Mouse (Mus musculus) hindbrain, embryonic 13.5 days (tissue): ENCODE measurements at regions not wholly inside any gene's neighbourhood (a gene's known extent, or its start where the extent isn't known, plus 50 kb on each side); places are given as distances from the start of the nearest gene placed in this dataset.

Experiments
- ATAC-seq: fragments of 200-750 bp; cut with Nextera tagmentation; 2 replicates; pipeline ENCODE4 v1.8.0; 2017; ENCODE audit warnings: moderate TSS enrichment; ENCODE audit not compliant: low FRiP score
- H3K27ac ChIP-seq: fragments of 300-500 bp; sonication (generic); 2 replicates; pipeline ENCODE4 v1.5.1; 2015; ENCODE audit warnings: inconsistent platforms, mild to moderate bottlenecking, moderate library complexity
- H3K27me3 ChIP-seq: fragments of 300-500 bp; sonication (generic); 2 replicates; pipeline ENCODE4 v1.6.1; 2015; ENCODE audit warnings: mild to moderate bottlenecking, inconsistent platforms
- H3K36me3 ChIP-seq: fragments of 300-500 bp; sonication (generic); 2 replicates; pipeline ENCODE4 v1.6.1; 2015; ENCODE audit warnings: mild to moderate bottlenecking, inconsistent platforms
- H3K4me1 ChIP-seq: fragments of 300-500 bp; sonication (generic); replicated peaks from 2 replicates; pipeline ENCODE4 v1.6.1; 2015; ENCODE audit warnings: inconsistent platforms
- H3K4me2 ChIP-seq: fragments of 300-500 bp; sonication (generic); 2 replicates; pipeline ENCODE4 v1.6.1; 2015; ENCODE audit warnings: inconsistent platforms, mild to moderate bottlenecking, moderate library complexity
- H3K4me3 ChIP-seq: fragments of 300-500 bp; sonication (generic); 2 replicates; pipeline ENCODE4 v1.5.1; 2015; ENCODE audit warnings: mild to moderate bottlenecking, inconsistent platforms
- H3K9ac ChIP-seq: fragments of 300-500 bp; sonication (generic); 2 replicates; pipeline ENCODE4 v1.6.1; 2015; ENCODE audit warnings: mild to moderate bottlenecking, inconsistent platforms
- H3K9me3 ChIP-seq: fragments of 300-500 bp; sonication (generic); 2 replicates; pipeline ENCODE4 v1.6.1; 2016; ENCODE audit warnings: inconsistent platforms
- WGBS: fragments of 180-500 bp; shearing (Covaris S2); methylation state at CpG from one replicate; pipeline ENCODE4 v1.1.7; 2015; 5-methylcytosine and 5-hydroxymethylcytosine counted together

GRCm38 (mm10) chr16:26231110-26231509 lies 125.5 kb upstream of the P3h2 start:
- H3K36me3 ChIP-seq, result no peaks in the 10 kb centered on the region

GRCm38 (mm10) chr16:26211418-26211817 lies 105.8 kb upstream of the P3h2 start:
- Histone ChIP-seq H3K4me1 (no peaks in the 10 kb centered on the region), H3K4me2 (no peak overlapping the region), H3K27ac (no peak overlapping the region), H3K36me3 (no peaks in the 10 kb centered on the region), H3K9ac (no peak overlapping the region), H3K27me3 (no peaks in the 10 kb centered on the region), H3K9me3 (peaks cover 4% of the 10 kb centered on the region; the same call in 1 of the 2 replicates), H3K4me3 (no peak overlapping the region)
- ATAC-seq, result no peak
- WGBS, result 90% methylated on average over 3 of the region's 3 CpGs

More at GRCm38 (mm10) chr16:26231110-26231509, 125.5 kb upstream of the P3h2 start:
- Histone ChIP-seq H3K4me2 (no peak overlapping the region), H3K27ac (no peak overlapping the region), H3K4me1 (no peaks in the 10 kb centered on the region), H3K27me3 (no peaks in the 10 kb centered on the region), H3K4me3 (no peak overlapping the region), H3K9ac (no peak overlapping the region), H3K9me3 (no peaks in the 10 kb centered on the region)
- 91% methylated on average over 1 of the region's 1 CpGs for WGBS
- ATAC-seq, result no peak

GRCm38 (mm10) chr16:26199125-26199524 lies 93.5 kb upstream of the P3h2 start:
- Histone ChIP-seq H3K4me1 (no peaks in the 10 kb centered on the region), H3K4me2 (no peak overlapping the region), H3K4me3 (no peak overlapping the region), H3K36me3 (no peaks in the 10 kb centered on the region), H3K27me3 (no peaks in the 10 kb centered on the region), H3K9me3 (no peaks in the 10 kb centered on the region), H3K9ac (no peak overlapping the region), H3K27ac (no peak overlapping the region)
- WGBS, result 22% methylated on average over 4 of the region's 4 CpGs
- ATAC-seq, result no peak

- no peak for ATAC-seq
- H3K4me2 ChIP-seq, result no peak overlapping the region
- H3K4me3 ChIP-seq, result no peak overlapping the region
- H3K27ac ChIP-seq, result no peak overlapping the region
- no peaks in the 10 kb centered on the region for H3K9me3 ChIP-seq
- H3K4me1 ChIP-seq, result no peaks in the 10 kb centered on the region
- no peaks in the 10 kb centered on the region for H3K27me3 ChIP-seq
- H3K9ac ChIP-seq, result no peak overlapping the region
- H3K36me3 ChIP-seq, result no peaks in the 10 kb centered on the region
Measured at GRCm38 (mm10) chr16:26196345-26196744, 90.8 kb upstream of the P3h2 start.

- H3K27ac ChIP-seq, result no peak overlapping the region
- H3K27me3 ChIP-seq, result no peaks in the 10 kb centered on the region
- H3K9me3 ChIP-seq, result no peaks in the 10 kb centered on the region
- no peak for ATAC-seq
- WGBS, result 63% methylated on average over 8 of the region's 8 CpGs
- no peak overlapping the region for H3K4me2 ChIP-seq
- no peak overlapping the region for H3K9ac ChIP-seq
- H3K4me3 ChIP-seq, result no peak overlapping the region
- no peaks in the 10 kb centered on the region for H3K4me1 ChIP-seq
- H3K36me3 ChIP-seq, result no peaks in the 10 kb centered on the region
Measured at GRCm38 (mm10) chr16:26185288-26186281, 80.0 kb upstream of the P3h2 start.

- H3K9me3 ChIP-seq, result no peaks in the 10 kb centered on the region
- no peaks in the 10 kb centered on the region for H3K36me3 ChIP-seq
- no peaks in the 10 kb centered on the region for H3K27me3 ChIP-seq
- no peak overlapping the region for H3K9ac ChIP-seq
- H3K4me2 ChIP-seq, result no peak overlapping the region
- no peak overlapping the region for H3K4me3 ChIP-seq
- ATAC-seq, result no peak
- H3K27ac ChIP-seq, result no peak overlapping the region
- WGBS, result 67% methylated on average over 6 of the region's 6 CpGs
- no peaks in the 10 kb centered on the region for H3K4me1 ChIP-seq
Measured at GRCm38 (mm10) chr16:26184647-26185262, 79.2 kb upstream of the P3h2 start.

GRCm38 (mm10) chr16:26183530-26183929 lies 77.9 kb upstream of the P3h2 start:
- no peaks in the 10 kb centered on the region for H3K36me3 ChIP-seq
- H3K4me2 ChIP-seq, result no peak overlapping the region
- no peak overlapping the region for H3K27ac ChIP-seq
- H3K4me1 ChIP-seq, result no peaks in the 10 kb centered on the region
- no peak for ATAC-seq
- H3K27me3 ChIP-seq, result no peaks in the 10 kb centered on the region
- no peaks in the 10 kb centered on the region for H3K9me3 ChIP-seq
- H3K9ac ChIP-seq, result no peak overlapping the region
- H3K4me3 ChIP-seq, result no peak overlapping the region

- 92% methylated on average over 3 of the region's 3 CpGs for WGBS
- H3K36me3 ChIP-seq, result no peaks in the 10 kb centered on the region
- H3K4me2 ChIP-seq, result no peak overlapping the region
- no peak overlapping the region for H3K27ac ChIP-seq
- ATAC-seq, result no peak
- no peak overlapping the region for H3K4me3 ChIP-seq
- H3K9me3 ChIP-seq, result no peaks in the 10 kb centered on the region
- no peaks in the 10 kb centered on the region for H3K27me3 ChIP-seq
- no peak overlapping the region for H3K9ac ChIP-seq
- H3K4me1 ChIP-seq, result no peaks in the 10 kb centered on the region
Measured at GRCm38 (mm10) chr16:26181716-26182115, 76.1 kb upstream of the P3h2 start.

GRCm38 (mm10) chr16:26171441-26171840 lies 65.9 kb upstream of the P3h2 start:
- no peak overlapping the region for H3K27ac ChIP-seq
- no peak overlapping the region for H3K9ac ChIP-seq
- H3K9me3 ChIP-seq, result no peaks in the 10 kb centered on the region
- no peak overlapping the region for H3K4me3 ChIP-seq
- H3K4me2 ChIP-seq, result no peak overlapping the region
- WGBS, result 71% methylated on average over 3 of the region's 3 CpGs
- H3K36me3 ChIP-seq, result no peaks in the 10 kb centered on the region
- no peaks in the 10 kb centered on the region for H3K4me1 ChIP-seq
- ATAC-seq, result no peak
- no peaks in the 10 kb centered on the region for H3K27me3 ChIP-seq

GRCm38 (mm10) chr16:26169382-26169781 lies 63.8 kb upstream of the P3h2 start:
- Histone ChIP-seq H3K4me2 (no peak overlapping the region), H3K27ac (no peak overlapping the region), H3K27me3 (no peaks in the 10 kb centered on the region), H3K9me3 (no peaks in the 10 kb centered on the region), H3K9ac (no peak overlapping the region), H3K36me3 (no peaks in the 10 kb centered on the region), H3K4me3 (no peak overlapping the region), H3K4me1 (no peaks in the 10 kb centered on the region)
- 90% methylated on average over 1 of the region's 1 CpGs for WGBS
- ATAC-seq, result no peak

- H3K4me1 ChIP-seq, result no peaks in the 10 kb centered on the region
- no peak overlapping the region for H3K4me2 ChIP-seq
- H3K36me3 ChIP-seq, result no peaks in the 10 kb centered on the region
- no peaks in the 10 kb centered on the region for H3K9me3 ChIP-seq
- H3K4me3 ChIP-seq, result no peak overlapping the region
- WGBS, result 94% methylated on average over 2 of the region's 2 CpGs
- H3K27ac ChIP-seq, result no peak overlapping the region
- no peaks in the 10 kb centered on the region for H3K27me3 ChIP-seq
- ATAC-seq, result no peak
- no peak overlapping the region for H3K9ac ChIP-seq
Measured at GRCm38 (mm10) chr16:26168216-26168615, 62.6 kb upstream of the P3h2 start.

GRCm38 (mm10) chr16:26164066-26164465 lies 58.5 kb upstream of the P3h2 start:
- no peak overlapping the region for H3K4me3 ChIP-seq
- no peak for ATAC-seq
- no peak overlapping the region for H3K9ac ChIP-seq
- WGBS, result 65% methylated on average over 4 of the region's 4 CpGs
- no peaks in the 10 kb centered on the region for H3K4me1 ChIP-seq
- no peaks in the 10 kb centered on the region for H3K36me3 ChIP-seq
- no peak overlapping the region for H3K4me2 ChIP-seq
- no peak overlapping the region for H3K27ac ChIP-seq
- H3K27me3 ChIP-seq, result no peaks in the 10 kb centered on the region
- H3K9me3 ChIP-seq, result no peaks in the 10 kb centered on the region

GRCm38 (mm10) chr16:26163401-26163800 lies 57.8 kb upstream of the P3h2 start:
- Histone ChIP-seq H3K9ac (no peak overlapping the region), H3K4me1 (no peaks in the 10 kb centered on the region), H3K4me2 (no peak overlapping the region), H3K36me3 (no peaks in the 10 kb centered on the region), H3K27ac (no peak overlapping the region), H3K27me3 (no peaks in the 10 kb centered on the region), H3K4me3 (no peak overlapping the region), H3K9me3 (no peaks in the 10 kb centered on the region)
- 89% methylated on average over 2 of the region's 2 CpGs for WGBS
- no peak for ATAC-seq
